Mouse (Mus musculus) ES-E14 (cell line): Measurements from ENCODE around the gene Actn2.

Source experiments
- CHD2 ChIP-seq: IDR thresholded peaks from 2 replicates; pipeline ENCODE4 v1.6.1; 2014; ENCODE audit warnings: mild to moderate bottlenecking, low read depth, low read length, inconsistent platforms
- HCFC1 ChIP-seq: IDR thresholded peaks from 2 replicates; pipeline ENCODE4 v1.6.1; 2012; ENCODE audit warnings: low read length, inconsistent platforms, borderline replicate concordance; ENCODE audit not compliant: insufficient read depth
- ZC3H11A ChIP-seq: IDR thresholded peaks from 2 replicates; pipeline ENCODE4 v1.6.1; 2012; ENCODE audit warnings: low read depth, mild to moderate bottlenecking, inconsistent platforms, low read length, borderline replicate concordance
- ZNF384 ChIP-seq: IDR thresholded peaks from 2 replicates; pipeline ENCODE4 v1.6.1; 2012; ENCODE audit warnings: low read depth, low read length, inconsistent platforms

- no peak for TF ChIP-seq CHD2
- TF ChIP-seq ZC3H11A = no peak
- no peak for TF ChIP-seq HCFC1
- no peak for TF ChIP-seq ZNF384
Observed at GRCm38 (mm10) chr13:12274220-12274619, 66.3 kb downstream of the Actn2 start.
